Mouse (Mus musculus) CH12.LX (cell line): ENCODE measurements around the gene Atg16l1.

Experiments used
- BHLHE40 ChIP-seq: IDR thresholded peaks from 2 replicates; pipeline ENCODE4 v1.6.1; 2011; ENCODE audit warnings: mild to moderate bottlenecking, low read depth, low read length, improper control_type of control experiment
- CTCF ChIP-seq, 2 experiments: IDR thresholded peaks in 1 of 2; conservative IDR thresholded peaks in 1 of 2; 2 replicates each; pipeline ENCODE4 v1.5.1; 2011 to 2012; ENCODE audit warnings: low read depth in 2 of 2, low read length in 2 of 2, improper control_type of control experiment in 1 of 2, inconsistent platforms in 1 of 2, mild to moderate bottlenecking in 1 of 2, moderate library complexity in 1 of 2
- EP300 ChIP-seq: IDR thresholded peaks from 2 replicates; pipeline ENCODE4 v1.6.1; 2011; ENCODE audit warnings: low read length, improper control_type of control experiment
- ETS1 ChIP-seq: conservative IDR thresholded peaks from 2 replicates; pipeline ENCODE4 v1.6.1; 2012; ENCODE audit warnings: low read depth, mild to moderate bottlenecking, inconsistent platforms, low read length, improper control_type of control experiment, moderate library complexity
- KAT2A ChIP-seq: IDR thresholded peaks from 2 replicates; pipeline ENCODE4 v1.6.1; 2012; ENCODE audit warnings: low read length, improper control_type of control experiment, inconsistent platforms; ENCODE audit not compliant: insufficient replicate concordance
- MAFK ChIP-seq: IDR thresholded peaks from 2 replicates; pipeline ENCODE4 v1.6.1; 2011; ENCODE audit warnings: low read length, improper control_type of control experiment; ENCODE audit not compliant: insufficient replicate concordance
- MAX ChIP-seq: IDR thresholded peaks from 2 replicates; pipeline ENCODE4 v1.6.1; 2011; ENCODE audit warnings: low read length, improper control_type of control experiment
- POLR2A ChIP-seq: IDR thresholded peaks from 2 replicates; pipeline ENCODE4 v1.6.1; 2011; ENCODE audit warnings: low read depth, mild to moderate bottlenecking, improper control_type of control experiment, low read length
- POLR2AphosphoS2 ChIP-seq: IDR thresholded peaks from 2 replicates; pipeline ENCODE4 v1.6.1; 2011; ENCODE audit warnings: low read depth, low read length, improper control_type of control experiment
- SIN3A ChIP-seq: IDR thresholded peaks from 2 replicates; pipeline ENCODE4 v1.6.1; 2012; ENCODE audit warnings: low read length, improper control_type of control experiment, inconsistent platforms
- USF1 ChIP-seq: IDR thresholded peaks from 2 replicates; pipeline ENCODE4 v1.6.1; 2014; ENCODE audit warnings: low read depth, mild to moderate bottlenecking, inconsistent platforms, low read length, improper control_type of control experiment
- ZKSCAN1 ChIP-seq: IDR thresholded peaks from 2 replicates; pipeline ENCODE4 v1.6.1; 2012; ENCODE audit warnings: low read depth, inconsistent platforms, low read length, improper control_type of control experiment, borderline replicate concordance
- ZNF384 ChIP-seq: IDR thresholded peaks from 2 replicates; pipeline ENCODE4 v1.6.1; 2012; ENCODE audit warnings: low read depth, low read length, improper control_type of control experiment, inconsistent platforms

GRCm38 (mm10) chr1:87729070-87729469 is 26.6 kb upstream of the Atg16l1 start:
- TF ChIP-seq KAT2A, result no peak
- no peak for TF ChIP-seq CTCF (conservative IDR thresholded peaks at IDR 0.05 in 1 of 2, IDR thresholded peaks at IDR 0.05 in 1 of 2; ENCODE audit: low read depth in 2 of 2, low read length in 2 of 2)
- no peak for TF ChIP-seq SIN3A
- TF ChIP-seq EP300, result no peak
- no peak for TF ChIP-seq ETS1
- TF ChIP-seq BHLHE40, result no peak
- TF ChIP-seq MAFK, result no peak
- no peak for TF ChIP-seq MAX
- TF ChIP-seq POLR2AphosphoS2, result no peak
- TF ChIP-seq ZNF384, result no peak
- TF ChIP-seq USF1, result no peak
- no peak for TF ChIP-seq POLR2A
- TF ChIP-seq ZKSCAN1, result no peak
